Mouse (Mus musculus) hindbrain, embryonic 11.5 days (tissue): Measurements from ENCODE around the gene Sipa1l2. TPM values are rescaled to one million over a fixed set of nuclear protein-coding genes. Genes with fewer than 3 reads are reported as not detected.

Experiments used
- ATAC-seq: fragments of 200-750 bp; cut with Nextera tagmentation; 2 replicates; pipeline ENCODE4 v1.8.0; 2017; ENCODE audit warnings: mild to moderate bottlenecking, moderate TSS enrichment, moderate library complexity; ENCODE audit not compliant: low FRiP score
- DNase-seq: peaks from one replicate; pipeline ENCODE4 v3.0.0-alpha.2; 2015; ENCODE audit warnings: low spot score
- H3K27ac ChIP-seq: fragments of 300-500 bp; sonication (generic); 2 replicates; pipeline ENCODE4 v1.5.1; 2014; ENCODE audit warnings: mild to moderate bottlenecking, low read depth, low read length
- H3K27me3 ChIP-seq: fragments of 300-500 bp; sonication (generic); 2 replicates; pipeline ENCODE4 v1.6.1; 2014; ENCODE audit warnings: mild to moderate bottlenecking, low read length, moderate library complexity, mixed read lengths; ENCODE audit not compliant: control insufficient read depth, insufficient read depth
- H3K36me3 ChIP-seq: fragments of 300-500 bp; sonication (generic); 2 replicates; pipeline ENCODE4 v1.6.1; 2014; ENCODE audit warnings: mild to moderate bottlenecking, low read length, moderate library complexity, mixed read lengths; ENCODE audit not compliant: control insufficient read depth, insufficient read depth
- H3K4me1 ChIP-seq: fragments of 300-500 bp; sonication (generic); replicated peaks from 2 replicates; pipeline ENCODE4 v1.6.1; 2014; ENCODE audit warnings: low read length, mixed read lengths; ENCODE audit not compliant: control insufficient read depth, insufficient read depth
- H3K4me2 ChIP-seq: fragments of 300-500 bp; sonication (generic); replicated peaks from 2 replicates; pipeline ENCODE4 v1.6.1; 2014; ENCODE audit warnings: mild to moderate bottlenecking, low read depth, low read length
- H3K4me3 ChIP-seq: fragments of 300-500 bp; sonication (generic); 2 replicates; pipeline ENCODE4 v1.5.1; 2014; ENCODE audit warnings: low read depth, low read length
- H3K9ac ChIP-seq: fragments of 300-500 bp; sonication (generic); 2 replicates; pipeline ENCODE4 v1.6.1; 2014; ENCODE audit warnings: low read depth, low read length
- H3K9me3 ChIP-seq: fragments of 300-500 bp; sonication (generic); 2 replicates; pipeline ENCODE4 v1.6.1; 2016; ENCODE audit warnings: low read length; ENCODE audit not compliant: control insufficient read depth
- WGBS: fragments of 180-500 bp; shearing (Covaris S2); extraction: QIAGEN DNeasy Blood & Tissue Kit; methylation state at CpG from one replicate; pipeline ENCODE4 v1.1.7; 2014; 5-methylcytosine and 5-hydroxymethylcytosine counted together
- polyA plus RNA-seq: library from polyadenylated mRNA; unstranded; fragments of >200 nt; fragmentation: Nextera tagmentation; extraction: Ambion mirVana; gene quantifications from 2 replicates; pipeline ENCODE4 v1.2.1, GENCODE M21; 2014

The Sipa1l2 gene
- polyA plus RNA-seq, 1 experiment from 2014 or later: 12.2 TPM

DNA sequence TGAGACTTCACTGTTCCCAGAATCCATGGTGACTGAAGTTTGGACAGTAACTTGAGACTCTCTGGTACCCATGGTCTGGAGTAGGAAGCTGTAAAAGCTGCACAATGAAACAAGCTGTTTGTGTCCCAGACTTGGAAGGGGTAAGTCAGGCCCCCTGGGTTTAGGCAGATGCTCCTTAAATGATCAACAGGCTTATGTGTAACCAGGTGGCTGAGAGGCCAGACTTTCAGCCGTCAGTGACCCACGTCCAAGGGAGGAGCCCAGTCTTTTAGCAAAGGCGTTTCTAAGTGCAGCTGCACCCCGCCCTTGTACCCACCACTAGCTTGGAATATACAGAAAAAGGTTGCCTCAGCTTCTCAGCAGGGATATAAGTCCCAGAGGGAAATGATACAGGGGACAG, 19.0 kb downstream of the Sipa1l2 start:
- H3K27ac ChIP-seq: no peak overlapping the region
- H3K4me2 ChIP-seq: no peak overlapping the region
- DNase-seq (no peak), ATAC-seq (no peak)
- H3K9me3 ChIP-seq: no peaks in the 10 kb centered on the region
- no peaks in the 10 kb centered on the region; the same call in 1 of the 2 replicates for H3K4me1 ChIP-seq
- H3K27me3 ChIP-seq: no peaks in the 10 kb centered on the region
- H3K9ac ChIP-seq: no peak overlapping the region
- no peaks in the 10 kb centered on the region for H3K36me3 ChIP-seq
- 63% methylated on average over 4 of the region's 4 CpGs for WGBS
- no peak overlapping the region for H3K4me3 ChIP-seq

DNA sequence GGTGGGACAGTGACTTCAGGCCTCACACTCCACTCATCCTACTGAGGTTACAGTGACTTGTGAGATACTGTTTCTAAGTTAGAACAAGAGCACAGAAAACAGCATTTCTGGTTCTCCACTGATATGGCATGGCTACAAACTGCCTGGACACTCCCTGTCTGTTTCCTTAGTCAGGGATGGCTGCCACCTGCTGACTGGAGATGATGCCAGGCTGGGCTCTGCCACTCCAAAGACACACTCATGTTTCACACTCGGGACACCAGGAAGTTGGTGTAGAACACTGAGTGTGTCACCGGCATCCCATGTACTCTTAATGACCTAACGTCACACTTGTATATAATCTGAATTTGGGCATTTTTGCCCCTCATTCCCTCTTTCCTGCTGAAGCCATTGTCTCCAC, 22.3 kb downstream of the Sipa1l2 start:
- H3K27ac ChIP-seq: no peak overlapping the region
- H3K9me3 ChIP-seq: no peaks in the 10 kb centered on the region
- 79% methylated on average over 3 of the region's 3 CpGs for WGBS
- no peaks in the 10 kb centered on the region for H3K4me1 ChIP-seq
- H3K27me3 ChIP-seq: no peaks in the 10 kb centered on the region
- H3K9ac ChIP-seq: no peak overlapping the region
- H3K4me3 ChIP-seq: no peak overlapping the region
- ATAC-seq: no peak
- no peak for DNase-seq
- H3K36me3 ChIP-seq: no peaks in the 10 kb centered on the region
- H3K4me2 ChIP-seq: no peak overlapping the region

- H3K27ac ChIP-seq: no peak overlapping the region
- WGBS: 91% methylated on average over 9 of the region's 9 CpGs
- no peak overlapping the region for H3K4me2 ChIP-seq
- no peak overlapping the region for H3K9ac ChIP-seq
- H3K4me1 ChIP-seq: no peaks in the 10 kb centered on the region
- no peaks in the 10 kb centered on the region for H3K9me3 ChIP-seq
- DNase-seq: no peak
- H3K27me3 ChIP-seq: no peaks in the 10 kb centered on the region
- H3K4me3 ChIP-seq: no peak overlapping the region
- ATAC-seq: no peak
- H3K36me3 ChIP-seq: no peaks in the 10 kb centered on the region
Observed at GRCm38 (mm10) chr8:125545866-125546265, 23.7 kb downstream of the Sipa1l2 start.

GRCm38 (mm10) chr8:125542893-125543613, 26.6 kb downstream of the Sipa1l2 start:
- DNase-seq: no peak
- H3K36me3 ChIP-seq: no peaks in the 10 kb centered on the region
- H3K9ac ChIP-seq: no peak overlapping the region
- no peaks in the 10 kb centered on the region for H3K4me1 ChIP-seq
- H3K27ac ChIP-seq: no peak overlapping the region
- no peak overlapping the region for H3K4me2 ChIP-seq
- no peaks in the 10 kb centered on the region for H3K9me3 ChIP-seq
- no peaks in the 10 kb centered on the region for H3K27me3 ChIP-seq
- H3K4me3 ChIP-seq: no peak overlapping the region
- ATAC-seq: no peak
- WGBS: 85% methylated on average over 11 of the region's 11 CpGs

GRCm38 (mm10) chr8:125539056-125540013, 30.3 kb downstream of the Sipa1l2 start:
- Histone ChIP-seq H3K4me1 (no peaks in the 10 kb centered on the region), H3K4me3 (no peak overlapping the region), H3K27ac (no peak overlapping the region), H3K27me3 (no peaks in the 10 kb centered on the region), H3K4me2 (no peak overlapping the region), H3K9ac (no peak overlapping the region), H3K9me3 (no peaks in the 10 kb centered on the region), H3K36me3 (0 out of 2 replicates have a peak, but pooled peaks cover 3% of the 10 kb centered on the region)
- ATAC-seq (no peak), DNase-seq (no peak)
- WGBS: 75% methylated on average over 13 of the region's 13 CpGs

GRCm38 (mm10) chr8:125538265-125538664, 31.3 kb downstream of the Sipa1l2 start:
- 51% methylated on average over 6 of the region's 6 CpGs for WGBS
- Histone ChIP-seq H3K4me3 (no peak overlapping the region), H3K27ac (no peak overlapping the region), H3K36me3 (0 out of 2 replicates have a peak, but pooled peaks cover 3% of the 10 kb centered on the region), H3K27me3 (no peaks in the 10 kb centered on the region), H3K9me3 (no peaks in the 10 kb centered on the region), H3K4me2 (no peak overlapping the region), H3K4me1 (no peaks in the 10 kb centered on the region), H3K9ac (no peak overlapping the region)
- DNase-seq (no peak), ATAC-seq (no peak)

DNA sequence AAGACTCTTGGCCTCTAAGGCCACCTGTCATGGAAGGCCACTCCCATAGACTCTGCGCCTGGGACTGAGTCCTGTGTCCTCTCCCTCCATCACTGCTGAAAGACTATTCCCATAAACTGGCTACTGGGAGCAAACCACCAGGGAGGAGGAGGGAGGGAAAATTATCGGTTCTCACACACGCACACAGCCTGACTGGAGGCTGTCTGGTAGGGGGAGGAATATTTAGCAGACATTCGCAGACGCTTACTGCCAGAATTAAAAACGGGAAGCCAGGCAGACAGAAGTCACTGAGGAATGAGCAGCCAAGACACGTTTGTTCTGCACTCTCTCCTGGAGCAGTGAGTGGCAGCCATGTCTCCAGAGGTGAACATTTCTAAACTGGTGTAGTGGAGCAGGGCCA, 35.9 kb downstream of the Sipa1l2 start:
- 58% methylated on average over 7 of the region's 7 CpGs for WGBS
- H3K9ac ChIP-seq: no peak overlapping the region
- H3K9me3 ChIP-seq: no peaks in the 10 kb centered on the region
- H3K36me3 ChIP-seq: 0 out of 2 replicates have a peak, but pooled peaks cover 3% of the 10 kb centered on the region
- no peak overlapping the region for H3K4me2 ChIP-seq
- ATAC-seq (no peak), DNase-seq (no peak)
- peaks cover 17% of the 10 kb centered on the region for H3K4me1 ChIP-seq
- no peak overlapping the region for H3K27ac ChIP-seq
- no peaks in the 10 kb centered on the region for H3K27me3 ChIP-seq
- no peak overlapping the region for H3K4me3 ChIP-seq

DNA sequence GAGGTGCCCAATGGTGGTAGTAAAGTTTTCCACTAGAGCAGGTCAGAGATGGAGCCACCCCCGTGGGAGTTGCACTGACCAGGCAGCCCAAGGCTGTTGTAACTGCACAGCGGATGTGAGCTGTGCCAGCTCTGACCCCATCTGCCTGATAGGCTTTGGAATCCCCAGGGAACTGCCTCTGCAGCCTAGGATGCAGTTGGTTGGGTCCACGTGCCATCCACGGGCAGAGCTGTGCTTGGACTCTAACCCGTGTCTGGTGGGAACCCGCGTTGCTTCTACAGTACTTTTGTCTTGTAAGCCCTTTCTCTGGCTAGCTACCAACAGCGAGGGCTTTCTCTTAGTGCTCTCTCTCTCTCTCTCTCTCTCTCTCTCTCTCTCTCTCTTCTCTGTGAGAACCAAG, 36.7 kb downstream of the Sipa1l2 start:
- Histone ChIP-seq H3K27ac (no peak overlapping the region), H3K4me2 (no peak overlapping the region)
- ATAC-seq: no peak

More for the DNA sequence above, 36.7 kb downstream of the Sipa1l2 start:
- H3K36me3 ChIP-seq: 0 out of 2 replicates have a peak, but pooled peaks cover 3% of the 10 kb centered on the region
- no peak for DNase-seq
- H3K4me3 ChIP-seq: no peak overlapping the region
- no peaks in the 10 kb centered on the region for H3K9me3 ChIP-seq
- H3K9ac ChIP-seq: no peak overlapping the region
- 76% methylated on average over 8 of the region's 8 CpGs for WGBS
- no peaks in the 10 kb centered on the region for H3K27me3 ChIP-seq
- H3K4me1 ChIP-seq: peaks cover 21% of the 10 kb centered on the region
